Mouse (Mus musculus) hindbrain, embryonic 11.5 days (tissue): ENCODE measurements around the gene Atg4c. TPM values are rescaled to one million over a fixed set of nuclear protein-coding genes. Genes with fewer than 3 reads are reported as not detected.

Experiments used
- ATAC-seq: fragments of 200-750 bp; cut with Nextera tagmentation; 2 replicates; pipeline ENCODE4 v1.8.0; 2017; ENCODE audit warnings: mild to moderate bottlenecking, moderate TSS enrichment, moderate library complexity; ENCODE audit not compliant: low FRiP score
- DNase-seq: peaks from one replicate; pipeline ENCODE4 v3.0.0-alpha.2; 2015; ENCODE audit warnings: low spot score
- H3K27ac ChIP-seq: fragments of 300-500 bp; sonication (generic); 2 replicates; pipeline ENCODE4 v1.5.1; 2014; ENCODE audit warnings: mild to moderate bottlenecking, low read depth, low read length
- H3K27me3 ChIP-seq: fragments of 300-500 bp; sonication (generic); 2 replicates; pipeline ENCODE4 v1.6.1; 2014; ENCODE audit warnings: mild to moderate bottlenecking, low read length, moderate library complexity, mixed read lengths; ENCODE audit not compliant: control insufficient read depth, insufficient read depth
- H3K36me3 ChIP-seq: fragments of 300-500 bp; sonication (generic); 2 replicates; pipeline ENCODE4 v1.6.1; 2014; ENCODE audit warnings: mild to moderate bottlenecking, low read length, moderate library complexity, mixed read lengths; ENCODE audit not compliant: control insufficient read depth, insufficient read depth
- H3K4me1 ChIP-seq: fragments of 300-500 bp; sonication (generic); replicated peaks from 2 replicates; pipeline ENCODE4 v1.6.1; 2014; ENCODE audit warnings: low read length, mixed read lengths; ENCODE audit not compliant: control insufficient read depth, insufficient read depth
- H3K4me2 ChIP-seq: fragments of 300-500 bp; sonication (generic); replicated peaks from 2 replicates; pipeline ENCODE4 v1.6.1; 2014; ENCODE audit warnings: mild to moderate bottlenecking, low read depth, low read length
- H3K4me3 ChIP-seq: fragments of 300-500 bp; sonication (generic); 2 replicates; pipeline ENCODE4 v1.5.1; 2014; ENCODE audit warnings: low read depth, low read length
- H3K9ac ChIP-seq: fragments of 300-500 bp; sonication (generic); 2 replicates; pipeline ENCODE4 v1.6.1; 2014; ENCODE audit warnings: low read depth, low read length
- H3K9me3 ChIP-seq: fragments of 300-500 bp; sonication (generic); 2 replicates; pipeline ENCODE4 v1.6.1; 2016; ENCODE audit warnings: low read length; ENCODE audit not compliant: control insufficient read depth
- WGBS: fragments of 180-500 bp; shearing (Covaris S2); extraction: QIAGEN DNeasy Blood & Tissue Kit; methylation state at CpG from one replicate; pipeline ENCODE4 v1.1.7; 2014; 5-methylcytosine and 5-hydroxymethylcytosine counted together
- polyA plus RNA-seq: library from polyadenylated mRNA; unstranded; fragments of >200 nt; fragmentation: Nextera tagmentation; extraction: Ambion mirVana; gene quantifications from 2 replicates; pipeline ENCODE4 v1.2.1, GENCODE M21; 2014

Atg4c gene
- polyA plus RNA-seq, 1 experiment from 2014 or later: 13.7 TPM

- Histone ChIP-seq H3K27ac (no peak overlapping the region), H3K27me3 (no peaks in the 10 kb centered on the region), H3K4me1 (no peaks in the 10 kb centered on the region), H3K4me2 (no peak overlapping the region), H3K4me3 (no peak overlapping the region), H3K9me3 (no peaks in the 10 kb centered on the region), H3K9ac (no peak overlapping the region), H3K36me3 (no peaks in the 10 kb centered on the region)
- WGBS: 83% methylated on average over 2 of the region's 2 CpGs
- ATAC-seq (no peak), DNase-seq (no peak)
These were observed 31.1 kb downstream of the Atg4c start for GRCm38 (mm10) chr4:99224790-99225189.

- Histone ChIP-seq H3K27ac (no peak overlapping the region), H3K9me3 (no peaks in the 10 kb centered on the region), H3K4me2 (no peak overlapping the region), H3K27me3 (no peaks in the 10 kb centered on the region), H3K9ac (no peak overlapping the region), H3K4me1 (no peaks in the 10 kb centered on the region), H3K4me3 (no peak overlapping the region), H3K36me3 (no peaks in the 10 kb centered on the region)
- WGBS: 77% methylated on average over 6 of the region's 6 CpGs
- no peak for DNase-seq
- ATAC-seq: no peak
These were observed 33.5 kb downstream of the Atg4c start for GRCm38 (mm10) chr4:99227226-99227625.

GRCm38 (mm10) chr4:99229371-99229770, 35.6 kb downstream of the Atg4c start:
- Histone ChIP-seq H3K27ac (no peak overlapping the region), H3K4me1 (no peaks in the 10 kb centered on the region), H3K27me3 (no peaks in the 10 kb centered on the region), H3K9ac (no peak overlapping the region), H3K4me2 (no peak overlapping the region), H3K36me3 (no peaks in the 10 kb centered on the region), H3K4me3 (no peak overlapping the region), H3K9me3 (no peaks in the 10 kb centered on the region)
- 90% methylated on average over 8 of the region's 8 CpGs for WGBS
- no peak for DNase-seq
- no peak for ATAC-seq

DNA sequence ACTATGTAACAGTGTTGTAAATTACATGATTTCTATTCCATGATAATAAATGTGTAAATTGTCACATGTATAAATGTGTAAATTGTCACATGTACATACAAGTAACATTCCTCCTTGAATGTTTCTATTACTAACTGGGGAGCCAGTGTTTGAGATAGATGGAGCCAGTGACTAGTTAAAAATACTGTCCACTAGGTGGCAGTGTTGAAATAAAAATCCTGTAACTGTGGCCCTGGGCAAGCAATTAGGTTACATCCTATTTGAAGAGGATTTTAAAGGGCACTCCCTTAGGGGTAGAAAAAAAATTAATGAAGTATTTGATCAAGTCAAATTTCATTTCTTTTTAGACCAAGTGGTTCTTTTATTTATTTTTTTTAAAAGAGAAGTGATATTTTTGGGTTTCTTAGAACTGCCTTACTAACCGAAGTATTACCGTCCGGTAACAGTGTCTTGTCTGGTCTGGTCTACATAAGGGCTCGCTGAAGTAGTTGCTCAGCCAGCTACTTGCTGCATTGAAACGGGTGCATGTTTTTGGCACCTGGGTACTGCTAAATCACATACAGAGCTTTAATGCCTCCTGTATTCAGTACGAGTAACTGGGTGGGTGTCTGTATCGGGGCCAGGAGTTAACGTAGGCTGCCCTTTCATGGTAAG, 41.6 kb downstream of the Atg4c start:
- peak; percentile 30; the same call in 1 of the 2 replicates for ATAC-seq

DNA sequence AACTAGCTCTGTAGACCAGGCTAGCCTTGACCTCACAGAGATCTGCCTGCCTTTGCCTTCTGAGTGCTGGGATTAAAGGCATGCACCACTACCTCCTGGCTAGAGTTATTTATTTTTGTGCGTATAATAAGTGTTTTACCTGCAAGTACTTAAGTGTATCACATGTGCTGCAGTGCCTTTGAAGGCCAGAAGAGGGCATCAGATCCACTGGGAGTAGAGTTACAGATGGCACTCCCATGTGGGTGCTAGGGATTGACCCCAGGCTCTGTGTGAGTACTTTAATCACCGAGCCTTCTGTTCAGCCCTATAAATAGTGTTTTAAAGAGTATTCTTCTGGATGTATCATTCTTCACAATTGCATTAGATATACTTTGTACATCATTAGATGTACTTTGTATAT, 44.6 kb downstream of the Atg4c start:
- Histone ChIP-seq H3K27ac (no peak overlapping the region), H3K4me3 (no peak overlapping the region), H3K36me3 (no peaks in the 10 kb centered on the region), H3K4me1 (no peaks in the 10 kb centered on the region), H3K4me2 (no peak overlapping the region), H3K27me3 (no peaks in the 10 kb centered on the region), H3K9ac (no peak overlapping the region), H3K9me3 (no peaks in the 10 kb centered on the region)
- 93% methylated on average over 2 of the region's 2 CpGs for WGBS
- ATAC-seq (no peak), DNase-seq (peak; percentile 27)

More for the DNA sequence above, 41.6 kb downstream of the Atg4c start:
- no peak overlapping the region for H3K4me2 ChIP-seq
- no peak overlapping the region for H3K4me3 ChIP-seq
- no peaks in the 10 kb centered on the region for H3K27me3 ChIP-seq
- no peaks in the 10 kb centered on the region for H3K36me3 ChIP-seq
- H3K27ac ChIP-seq: no peak overlapping the region
- peak; percentile 77 for DNase-seq
- H3K9me3 ChIP-seq: no peaks in the 10 kb centered on the region
- H3K9ac ChIP-seq: no peak overlapping the region
- 92% methylated on average over 8 of the region's 8 CpGs for WGBS
- no peaks in the 10 kb centered on the region for H3K4me1 ChIP-seq

GRCm38 (mm10) chr4:99241674-99242073, 47.9 kb downstream of the Atg4c start:
- no peak for ATAC-seq
- WGBS: 52% methylated on average over 5 of the region's 5 CpGs
- no peak overlapping the region for H3K27ac ChIP-seq
- no peaks in the 10 kb centered on the region for H3K9me3 ChIP-seq
- H3K9ac ChIP-seq: no peak overlapping the region
- H3K4me2 ChIP-seq: no peak overlapping the region
- no peak overlapping the region for H3K4me3 ChIP-seq
- no peaks in the 10 kb centered on the region for H3K36me3 ChIP-seq
- H3K27me3 ChIP-seq: no peaks in the 10 kb centered on the region
- no peaks in the 10 kb centered on the region for H3K4me1 ChIP-seq
- DNase-seq: no peak

GRCm38 (mm10) chr4:99249358-99249757, 55.6 kb downstream of the Atg4c start:
- Histone ChIP-seq H3K27me3 (no peaks in the 10 kb centered on the region), H3K9me3 (no peaks in the 10 kb centered on the region), H3K4me1 (no peaks in the 10 kb centered on the region), H3K4me2 (no peak overlapping the region), H3K36me3 (no peaks in the 10 kb centered on the region), H3K4me3 (no peak overlapping the region), H3K27ac (no peak overlapping the region), H3K9ac (no peak overlapping the region)
- 96% methylated on average over 3 of the region's 3 CpGs for WGBS
- no peak for ATAC-seq
- DNase-seq: no peak

- Histone ChIP-seq H3K4me1 (no peaks in the 10 kb centered on the region), H3K36me3 (no peaks in the 10 kb centered on the region), H3K27me3 (no peaks in the 10 kb centered on the region), H3K9me3 (no peaks in the 10 kb centered on the region), H3K4me2 (no peak overlapping the region), H3K27ac (no peak overlapping the region), H3K4me3 (no peak overlapping the region), H3K9ac (no peak overlapping the region)
- ATAC-seq (no peak), DNase-seq (no peak)
- WGBS: 96% methylated on average over 8 of the region's 8 CpGs
These were observed 56.1 kb downstream of the Atg4c start for GRCm38 (mm10) chr4:99249826-99250225.

GRCm38 (mm10) chr4:99252957-99253356, 59.2 kb downstream of the Atg4c start:
- ATAC-seq (no peak), DNase-seq (no peak)
- H3K27ac ChIP-seq: no peak overlapping the region
- 93% methylated on average over 11 of the region's 11 CpGs for WGBS
- H3K4me1 ChIP-seq: no peaks in the 10 kb centered on the region
- H3K9ac ChIP-seq: no peak overlapping the region
- H3K9me3 ChIP-seq: no peaks in the 10 kb centered on the region
- H3K27me3 ChIP-seq: no peaks in the 10 kb centered on the region
- no peaks in the 10 kb centered on the region for H3K36me3 ChIP-seq
- no peak overlapping the region for H3K4me3 ChIP-seq
- H3K4me2 ChIP-seq: no peak overlapping the region
